Mouse (Mus musculus): ENCODE data around the gene Prss3.

GRCm38 (mm10) chr6:41386781-41387180 is 9.3 kb upstream of the Prss3 start:
- TF ChIP-seq CTCF (IDR thresholded peaks at IDR 0.05; ENCODE audit: extremely low read depth, insufficient read depth, low read length) (no peak), POLR2A (IDR thresholded peaks at IDR 0.05; ENCODE audit: extremely low read depth, insufficient read depth, low read length) (no peak)
